ENCODE assay signal across 13 mouse cellular contexts in the genomic region with DNA sequence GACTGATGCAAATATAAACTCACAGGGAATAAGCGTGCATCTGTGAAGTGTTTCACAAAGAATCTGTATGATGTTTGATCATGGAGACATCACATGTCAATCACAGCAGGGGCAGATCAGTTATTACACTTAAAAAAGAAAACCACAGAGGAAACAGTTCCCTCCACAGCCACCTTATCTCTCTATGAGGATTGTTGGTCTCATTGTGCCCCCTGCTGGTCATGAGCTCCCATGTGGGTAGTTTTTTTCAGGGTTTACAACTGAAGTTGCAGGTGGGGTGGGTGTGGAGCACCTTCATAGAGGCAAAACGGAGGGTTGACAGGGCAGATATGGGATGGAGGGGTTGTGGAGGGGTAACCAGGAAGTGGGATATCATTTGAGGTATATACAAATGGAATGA.
DNase-seq lines count a peak whose midpoint lies in the region; ATAC-seq and TF ChIP-seq lines count a peak whose summit lies in the region.
"Had no signal": no experiment of that assay in that cellular context is flagged by ENCODE, and none has a peak within 500 bp of the region (broad histone marks: within the 10 kb centered on the region; RNA-seq: fewer than 3 reads in every experiment).

No protein-coding gene starts in this region.

- no peak overlapping the region for H3K4me3 ChIP-seq in E14TG2a.4 (replicated peaks; ENCODE audit: low read length)
- H3K4me3 ChIP-seq: forebrain, embryonic 12.5 days; kidney, embryonic 15.5 days; liver, embryonic 12.5 days; midbrain, embryonic 10.5 days; neural tube, embryonic 13.5 days had no signal

- TF ChIP-seq CTCF in E14TG2a.4 (conservative IDR thresholded peaks at IDR 0.05; ENCODE audit: low read length): peak; percentile 20; the same call in 1 of the 2 replicates

- ATAC-seq in hematopoietic stem cell, adult 5-6 weeks (replicated peaks in 1 of 2; ENCODE audit: insufficient read depth in 1 of 2, low FRiP score in 2 of 2, low TSS enrichment in 1 of 2, low read depth in 1 of 2, poor library complexity in 2 of 2, severe bottlenecking in 2 of 2): peak; percentile 46 to 74
- ATAC-seq: liver, embryonic 12.5 days had no signal

- no peaks in the 10 kb centered on the region for H3K36me3 ChIP-seq in E14TG2a.4 (ENCODE audit: insufficient read depth, low read length)
- no peaks in the 10 kb centered on the region for H3K36me3 ChIP-seq in splenic B cell, adult 2 months (ENCODE audit: control insufficient read depth, insufficient read depth, low read length, poor library complexity, severe bottlenecking)
- H3K36me3 ChIP-seq: forebrain, embryonic 12.5 days; kidney, embryonic 15.5 days; liver, embryonic 12.5 days; midbrain, embryonic 10.5 days; neural tube, embryonic 13.5 days had no signal

- DNase-seq in B cell, adult 2 months: peak; percentile 79
- peak; percentile 75 for DNase-seq in splenic B cell, adult 2 months (ENCODE audit: low read depth, low spot score)
- DNase-seq in frontal cortex, postnatal 25 days (ENCODE audit: low spot score in 2 of 2): no peak
- DNase-seq in kidney, postnatal 10 days: no peak
- DNase-seq in cerebellum, postnatal 14 days: no peak
- DNase-seq: layer of hippocampus, postnatal 36 days had no signal

- no peaks in the 10 kb centered on the region for H3K27me3 ChIP-seq in E14TG2a.4 (ENCODE audit: insufficient read depth, low read length)
- no peaks in the 10 kb centered on the region for H3K27me3 ChIP-seq in splenic B cell, adult 2 months (ENCODE audit: control insufficient read depth, insufficient read depth, low read length, poor library complexity, severe bottlenecking)
- H3K27me3 ChIP-seq: forebrain, embryonic 12.5 days; kidney, embryonic 15.5 days; liver, embryonic 12.5 days; neural tube, embryonic 13.5 days had no signal

- H3K4me1 ChIP-seq in E14TG2a.4 (replicated peaks; ENCODE audit: low read depth, low read length): no peaks in the 10 kb centered on the region
- H3K4me1 ChIP-seq: forebrain, embryonic 12.5 days; kidney, embryonic 15.5 days; liver, embryonic 12.5 days; midbrain, embryonic 10.5 days; neural tube, embryonic 13.5 days had no signal

- no peaks in the 10 kb centered on the region for H3K9me3 ChIP-seq in E14TG2a.4 (ENCODE audit: low read length)

Comparison
In these comparisons a context has a peak if more than half of its experiments do, and no peak if none do; other contexts are left out.
1. DNase-seq: peak in B cell, adult 2 months (2 of 2) and splenic B cell, adult 2 months (single experiment); none in frontal cortex, postnatal 25 days (0 of 2), kidney, postnatal 10 days (single experiment) and cerebellum, postnatal 14 days (0 of 2).